Mouse (Mus musculus) testis, adult 2 months (tissue): ENCODE data around the gene Fgf11.

Source experiments
- CTCF ChIP-seq: fragments of 200-500 bp; IDR thresholded peaks from 2 replicates; pipeline ENCODE4 v1.5.1; 2012; ENCODE audit warnings: low read depth, mild to moderate bottlenecking, inconsistent platforms, low read length, moderate library complexity; ENCODE audit not compliant: control insufficient read depth, insufficient read depth, insufficient replicate concordance
- POLR2A ChIP-seq: fragments of 200-500 bp; IDR thresholded peaks from 2 replicates; pipeline ENCODE4 v1.6.1; 2012; ENCODE audit warnings: low read depth, mild to moderate bottlenecking, inconsistent platforms, low read length, moderate library complexity; ENCODE audit not compliant: control insufficient read depth

DNA sequence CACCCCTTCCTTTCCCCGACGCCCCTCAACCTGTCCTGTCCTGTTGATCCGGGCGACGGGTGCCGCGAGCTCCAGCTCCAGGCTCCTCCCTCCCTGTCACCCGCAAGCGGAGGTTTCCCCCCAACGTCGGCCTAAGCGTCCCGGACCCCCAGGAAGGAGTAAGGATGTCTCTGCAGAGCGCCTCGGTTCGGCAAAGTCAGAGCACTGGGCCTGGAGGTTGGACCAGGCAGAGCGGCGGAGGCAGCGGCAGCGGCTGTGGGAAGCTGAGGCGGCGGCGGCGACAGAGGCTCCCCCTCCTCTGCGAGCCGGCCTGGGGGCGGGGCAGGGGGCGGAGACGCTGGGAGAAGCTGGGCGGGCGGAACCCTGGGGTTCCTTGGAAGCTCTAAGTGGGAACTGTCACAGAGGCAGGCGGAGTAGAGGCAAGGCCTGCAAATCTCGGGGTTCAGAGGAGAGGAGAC lies 1.0 kb upstream of the Fgf11 start:
- no peak for TF ChIP-seq POLR2A
- TF ChIP-seq CTCF, result no peak
